Mouse (Mus musculus) CH12.LX (cell line): Measurements from ENCODE around the gene Kcnc3. TPM values are rescaled to one million over a fixed set of nuclear protein-coding genes. Genes with fewer than 3 reads are reported as not detected.

Experiments
- DNase-seq: peaks from one replicate; pipeline ENCODE4 v3.0.0-alpha.2; 2013; ENCODE audit errors: extremely low read depth
- H3K27ac ChIP-seq: 2 replicates; pipeline ENCODE4 v1.5.1; 2012; ENCODE audit warnings: low read depth, mild to moderate bottlenecking, control low read depth, moderate library complexity; ENCODE audit not compliant: insufficient read depth
- H3K27me3 ChIP-seq: replicated peaks from 2 replicates; pipeline ENCODE3; 2012; ENCODE audit warnings: inconsistent platforms
- H3K36me3 ChIP-seq, 2 experiments: replicated peaks in 1 of 2; 2 replicates each; pipeline versions ENCODE3 to v1.6.1; 2012; ENCODE audit warnings: inconsistent platforms in 1 of 2, low read length in 1 of 2, mild to moderate bottlenecking in 1 of 2, mixed read lengths in 1 of 2, moderate library complexity in 1 of 2; ENCODE audit not compliant: control insufficient read depth in 1 of 2, insufficient read depth in 1 of 2
- H3K4me1 ChIP-seq, 2 experiments: 2 replicates each; pipeline ENCODE4 v1.6.1; 2012; ENCODE audit warnings: inconsistent platforms in 1 of 2, moderate library complexity in 1 of 2; ENCODE audit not compliant: insufficient read depth in 2 of 2, control insufficient read depth in 1 of 2
- H3K4me2 ChIP-seq: 2 replicates; pipeline ENCODE4 v1.6.1; 2012; ENCODE audit warnings: low read depth, mild to moderate bottlenecking, control low read depth; ENCODE audit not compliant: poor library complexity, insufficient read depth, severe bottlenecking
- H3K4me3 ChIP-seq, 3 experiments: fragments of 150-350 bp in 1 of 3; sonication (generic) in 1 of 3; replicated peaks in 1 of 3; 2 replicates each; pipeline versions ENCODE3 to v1.5.1; 2011 to 2012; ENCODE audit warnings: low read depth in 2 of 3, low read length in 2 of 3, mild to moderate bottlenecking in 2 of 3, moderate library complexity in 2 of 3, control low read depth in 1 of 3, improper control_type of control experiment in 1 of 3, inconsistent platforms in 1 of 3, mixed read lengths in 1 of 3; ENCODE audit not compliant: poor library complexity in 1 of 3
- H3K79me2 ChIP-seq: replicated peaks from 2 replicates; pipeline ENCODE4 v1.6.1; 2012; ENCODE audit warnings: mild to moderate bottlenecking, moderate library complexity; ENCODE audit not compliant: control insufficient read depth, poor library complexity, insufficient read depth, severe bottlenecking; ENCODE audit errors: extremely low read depth
- H3K9ac ChIP-seq: 2 replicates; pipeline ENCODE4 v1.6.1; 2012; ENCODE audit warnings: low read depth, mild to moderate bottlenecking, control low read depth, moderate library complexity; ENCODE audit not compliant: insufficient read depth
- H3K9me3 ChIP-seq: replicated peaks from 2 replicates; pipeline ENCODE3; 2012; ENCODE audit warnings: low read length, inconsistent platforms, mixed read lengths
- BHLHE40 ChIP-seq: IDR thresholded peaks from 2 replicates; pipeline ENCODE4 v1.6.1; 2011; ENCODE audit warnings: mild to moderate bottlenecking, low read depth, low read length, improper control_type of control experiment
- CTCF ChIP-seq, 2 experiments: IDR thresholded peaks in 1 of 2; conservative IDR thresholded peaks in 1 of 2; 2 replicates each; pipeline ENCODE4 v1.5.1; 2011 to 2012; ENCODE audit warnings: low read depth in 2 of 2, low read length in 2 of 2, improper control_type of control experiment in 1 of 2, inconsistent platforms in 1 of 2, mild to moderate bottlenecking in 1 of 2, moderate library complexity in 1 of 2
- ELF1 ChIP-seq: IDR thresholded peaks from 2 replicates; pipeline ENCODE4 v1.6.1; 2014; ENCODE audit warnings: low read depth, mild to moderate bottlenecking, inconsistent platforms, low read length, improper control_type of control experiment
- EP300 ChIP-seq: IDR thresholded peaks from 2 replicates; pipeline ENCODE4 v1.6.1; 2011; ENCODE audit warnings: low read length, improper control_type of control experiment
- ETS1 ChIP-seq: conservative IDR thresholded peaks from 2 replicates; pipeline ENCODE4 v1.6.1; 2012; ENCODE audit warnings: low read depth, mild to moderate bottlenecking, inconsistent platforms, low read length, improper control_type of control experiment, moderate library complexity
- HCFC1 ChIP-seq: IDR thresholded peaks from 2 replicates; pipeline ENCODE4 v1.6.1; 2012; ENCODE audit warnings: low read depth, mild to moderate bottlenecking, inconsistent platforms, low read length, improper control_type of control experiment
- IRF4 ChIP-seq: IDR thresholded peaks from 2 replicates; pipeline ENCODE4 v1.6.1; 2014; ENCODE audit warnings: low read depth, mild to moderate bottlenecking, inconsistent platforms, low read length, improper control_type of control experiment
- JUN ChIP-seq: IDR thresholded peaks from 2 replicates; pipeline ENCODE4 v1.6.1; 2011; ENCODE audit warnings: low read depth, mild to moderate bottlenecking, low read length, improper control_type of control experiment, moderate library complexity; ENCODE audit not compliant: insufficient read depth
- MAFK ChIP-seq: IDR thresholded peaks from 2 replicates; pipeline ENCODE4 v1.6.1; 2011; ENCODE audit warnings: low read length, improper control_type of control experiment; ENCODE audit not compliant: insufficient replicate concordance
- MAX ChIP-seq: IDR thresholded peaks from 2 replicates; pipeline ENCODE4 v1.6.1; 2011; ENCODE audit warnings: low read length, improper control_type of control experiment
- NELFE ChIP-seq: IDR thresholded peaks from 2 replicates; pipeline ENCODE4 v1.6.1; 2011; ENCODE audit warnings: low read depth, low read length, improper control_type of control experiment
- NRF1 ChIP-seq: IDR thresholded peaks from 2 replicates; pipeline ENCODE4 v1.6.1; 2014; ENCODE audit warnings: low read depth, mild to moderate bottlenecking, inconsistent platforms, low read length, improper control_type of control experiment, moderate library complexity
- PAX5 ChIP-seq: IDR thresholded peaks from 2 replicates; pipeline ENCODE4 v1.6.1; 2012; ENCODE audit warnings: low read length, inconsistent platforms, mixed read lengths
- RAD21 ChIP-seq: IDR thresholded peaks from 2 replicates; pipeline ENCODE4 v1.6.1; 2011; ENCODE audit warnings: low read depth, mild to moderate bottlenecking, low read length, improper control_type of control experiment, moderate library complexity
- RCOR1 ChIP-seq: conservative IDR thresholded peaks from 2 replicates; pipeline ENCODE4 v1.6.1; 2012; ENCODE audit warnings: low read depth, mild to moderate bottlenecking, inconsistent platforms, low read length, improper control_type of control experiment
- SMC3 ChIP-seq: IDR thresholded peaks from 2 replicates; pipeline ENCODE4 v1.6.1; 2011; ENCODE audit warnings: low read depth, low read length, improper control_type of control experiment
- UBTF ChIP-seq: IDR thresholded peaks from 2 replicates; pipeline ENCODE4 v1.6.1; 2012; ENCODE audit warnings: low read depth, mild to moderate bottlenecking, inconsistent platforms, low read length, improper control_type of control experiment, moderate library complexity
- ZC3H11A ChIP-seq: IDR thresholded peaks from 2 replicates; pipeline ENCODE4 v1.6.1; 2012; ENCODE audit warnings: low read depth, mild to moderate bottlenecking, inconsistent platforms, low read length, improper control_type of control experiment
- dilution Hi-C: fragments of 300-500 bp; cut with MboI; formaldehyde crosslinking; loops from 2 replicates; pipeline ENCODE4 v1.14.3; 2020; ENCODE audit warnings: low sequenced_read_pairs; ENCODE audit not compliant: extremely low pct_unique_long_range_greater_than_20kb, extremely low pct_ligation_motif_present
- in situ Hi-C: fragments of 300-500 bp; cut with MboI; formaldehyde crosslinking; loops from 3 replicates; pipeline ENCODE4 v1.14.3; 2019; ENCODE audit warnings: low sequenced_read_pairs, low pct_ligation_motif_present, low pct_unique_long_range_greater_than_20kb, mixed read lengths
- polyA plus RNA-seq: library from polyadenylated mRNA; unstranded; fragments of >175 nt; gene quantifications from 2 replicates; pipeline ENCODE4 v1.2.1, GENCODE M21; 2012; ENCODE audit warnings: low read depth; ENCODE audit not compliant: insufficient read length
- total RNA-seq, 2 experiments: library from RNA; depleted of rRNA; stranded (reverse); fragments of 300-350 nt in 1 of 2; fragments of >200 nt in 1 of 2; gene quantifications; 2 replicates each; pipeline ENCODE4 v1.2.3; 2012 to 2014

Gene Kcnc3
- total and polyA plus RNA-seq, 3 experiments: 0.31 to 5.6 (median 1.7) TPM

- TF ChIP-seq RCOR1 (no peak), BHLHE40 (peak; percentile 62), EP300 (no peak; the same call in 1 of the 2 replicates), IRF4 (peak; percentile 55; the same call in 1 of the 2 replicates), MAX (peak; percentile 42; the same call in 1 of the 2 replicates), ELF1 (peak; percentile 48), UBTF (no peak)
Measured at GRCm38 (mm10) chr7:44649990-44650389, 59.5 kb downstream of the Kcnc3 start (continued).

- Histone ChIP-seq H3K9ac (no peak overlapping the region), H3K27me3 (no peaks in the 10 kb centered on the region), H3K9me3 (no peaks in the 10 kb centered on the region), H3K27ac (no peak overlapping the region), H3K4me2 (no peak overlapping the region), H3K36me3 (no peaks in the 10 kb centered on the region), H3K4me3 (no peak overlapping the region), H3K4me1 (peaks cover 15 to 28% of the 10 kb centered on the region in 2 experiments), H3K79me2 (no peaks in the 10 kb centered on the region)
- TF ChIP-seq MAFK: no peak
- no peak for TF ChIP-seq JUN
- no peak for TF ChIP-seq CTCF (conservative IDR thresholded peaks at IDR 0.05 in 1 of 2, IDR thresholded peaks at IDR 0.05 in 1 of 2; ENCODE audit: low read depth in 2 of 2, low read length in 2 of 2)
- TF ChIP-seq NRF1: no peak
- TF ChIP-seq PAX5: no peak
- TF ChIP-seq ETS1: no peak
- no peak for TF ChIP-seq ELF1
- no peak for TF ChIP-seq HCFC1
- TF ChIP-seq ZC3H11A: no peak
- TF ChIP-seq NELFE: no peak
- TF ChIP-seq BHLHE40: no peak
- no peak for TF ChIP-seq SMC3
- in situ Hi-C loops (loop anchor here (5.0 kb wide), 1 partner anchor 94 kb away; no protein-coding TSS in a partner anchor), dilution Hi-C loops (no loop called here)
- no peak for DNase-seq
Measured at GRCm38 (mm10) chr7:44651416-44651815, 61.0 kb downstream of the Kcnc3 start.

GRCm38 (mm10) chr7:44653773-44654172 lies 63.3 kb downstream of the Kcnc3 start:
- peaks cover 7 to 14% of the 10 kb centered on the region in 2 experiments for H3K4me1 ChIP-seq
- H3K27me3 ChIP-seq: peaks cover 2% of the 10 kb centered on the region
- H3K9ac ChIP-seq: no peak overlapping the region
- no peak overlapping the region for H3K27ac ChIP-seq
- H3K4me3 ChIP-seq: no peak overlapping the region
- TF ChIP-seq RCOR1 (no peak), RAD21 (peak; percentile 11), CTCF (conservative IDR thresholded peaks at IDR 0.05 in 1 of 2, IDR thresholded peaks at IDR 0.05 in 1 of 2; ENCODE audit: low read depth in 2 of 2, low read length in 2 of 2) (peak; percentile 29 to 72; a peak in 2 of 4 replicates), SMC3 (peak; percentile 23; the same call in 1 of the 2 replicates)
- in situ Hi-C loops (loop anchor here (5.0 kb wide), 1 partner anchor 96 kb away; no protein-coding TSS in a partner anchor), dilution Hi-C loops (no loop called here)
- peak; percentile 80 for DNase-seq
- H3K9me3 ChIP-seq: no peaks in the 10 kb centered on the region
- no peaks in the 10 kb centered on the region for H3K79me2 ChIP-seq
- H3K4me2 ChIP-seq: no peak overlapping the region
- no peaks in the 10 kb centered on the region for H3K36me3 ChIP-seq

Other genes with a start within 250 kb of the Kcnc3 start
- gene Syt3, start 206.6 kb upstream of the Kcnc3 start, total RNA-seq (2012; rRNA removed): 0.08 and 0.17 TPM in 2 replicates
- 0.11 TPM in 1 of 2 replicates, not detected in the other for gene Syt3, start 206.6 kb upstream of the Kcnc3 start, total RNA-seq (2014; rRNA removed)
- 0.30 TPM in 1 of 2 replicates, not detected in the other for gene Syt3, start 206.6 kb upstream of the Kcnc3 start, polyA plus RNA-seq
- 0.17 and 0.81 TPM in 2 replicates for gene 1700008O03Rik, start 204.8 kb upstream of the Kcnc3 start, total RNA-seq (2012; rRNA removed)
- not detected in 2 replicates for gene 1700008O03Rik, start 204.8 kb upstream of the Kcnc3 start, total RNA-seq (2014; rRNA removed)
- 0.74 and 1.7 TPM in 2 replicates for gene 1700008O03Rik, start 204.8 kb upstream of the Kcnc3 start, polyA plus RNA-seq
- 0.04 TPM in 1 of 2 replicates, not detected in the other for gene Lrrc4b, start 161.6 kb upstream of the Kcnc3 start, total RNA-seq (2012; rRNA removed)
- not detected in 2 replicates for gene Lrrc4b, start 161.6 kb upstream of the Kcnc3 start, total RNA-seq (2014; rRNA removed)
- gene Lrrc4b, start 161.6 kb upstream of the Kcnc3 start, polyA plus RNA-seq: not detected in 2 replicates
- not detected in 2 replicates for gene Aspdh, start 125.3 kb upstream of the Kcnc3 start, total RNA-seq (2012; rRNA removed)
- gene Aspdh, start 125.3 kb upstream of the Kcnc3 start, total RNA-seq (2014; rRNA removed): not detected in 2 replicates
- gene Aspdh, start 125.3 kb upstream of the Kcnc3 start, polyA plus RNA-seq: not detected in 2 replicates
- gene Josd2, start 122.7 kb upstream of the Kcnc3 start, total RNA-seq (2012; rRNA removed): 53.0 and 57.7 TPM in 2 replicates
- 23.4 and 33.9 TPM in 2 replicates for gene Josd2, start 122.7 kb upstream of the Kcnc3 start, total RNA-seq (2014; rRNA removed)
- gene Josd2, start 122.7 kb upstream of the Kcnc3 start, polyA plus RNA-seq: 45.9 and 54.8 TPM in 2 replicates
- gene Emc10, start 94.1 kb upstream of the Kcnc3 start, total RNA-seq (2012; rRNA removed): 25.9 and 32.4 TPM in 2 replicates
- gene Emc10, start 94.1 kb upstream of the Kcnc3 start, total RNA-seq (2014; rRNA removed): 14.1 and 14.4 TPM in 2 replicates
- 42.7 and 49.1 TPM in 2 replicates for gene Emc10, start 94.1 kb upstream of the Kcnc3 start, polyA plus RNA-seq
- 1.2 and 1.3 TPM in 2 replicates for gene Fam71e1, start 94.1 kb upstream of the Kcnc3 start, total RNA-seq (2012; rRNA removed)
- gene Fam71e1, start 94.1 kb upstream of the Kcnc3 start, total RNA-seq (2014; rRNA removed): not detected in 2 replicates
- 0.33 and 0.39 TPM in 2 replicates for gene Fam71e1, start 94.1 kb upstream of the Kcnc3 start, polyA plus RNA-seq
- gene Mybpc2, start 66.0 kb upstream of the Kcnc3 start, total RNA-seq (2012; rRNA removed): 3.0 and 5.0 TPM in 2 replicates
- 2.0 TPM in 2 replicates for gene Mybpc2, start 66.0 kb upstream of the Kcnc3 start, total RNA-seq (2014; rRNA removed)
- 8.3 and 8.6 TPM in 2 replicates for gene Mybpc2, start 66.0 kb upstream of the Kcnc3 start, polyA plus RNA-seq
- gene Spib, start 58.6 kb upstream of the Kcnc3 start, total RNA-seq (2012; rRNA removed): 135 and 200 TPM in 2 replicates
- gene Spib, start 58.6 kb upstream of the Kcnc3 start, total RNA-seq (2014; rRNA removed): 162 and 194 TPM in 2 replicates
- gene Spib, start 58.6 kb upstream of the Kcnc3 start, polyA plus RNA-seq: 279 and 336 TPM in 2 replicates
- 103 and 131 TPM in 2 replicates for gene Pold1, start 41.8 kb upstream of the Kcnc3 start, total RNA-seq (2012; rRNA removed)
- 44.2 and 49.3 TPM in 2 replicates for gene Pold1, start 41.8 kb upstream of the Kcnc3 start, total RNA-seq (2014; rRNA removed)
- gene Pold1, start 41.8 kb upstream of the Kcnc3 start, polyA plus RNA-seq: 61.4 and 67.6 TPM in 2 replicates
- gene Nr1h2, start 36.7 kb upstream of the Kcnc3 start, total RNA-seq (2012; rRNA removed): 36.8 and 50.0 TPM in 2 replicates
- gene Nr1h2, start 36.7 kb upstream of the Kcnc3 start, total RNA-seq (2014; rRNA removed): 13.9 and 14.2 TPM in 2 replicates
- gene Nr1h2, start 36.7 kb upstream of the Kcnc3 start, polyA plus RNA-seq: 40.5 and 43.8 TPM in 2 replicates
- 194 and 200 TPM in 2 replicates for gene Napsa, start 18.3 kb upstream of the Kcnc3 start, total RNA-seq (2012; rRNA removed)
- gene Napsa, start 18.3 kb upstream of the Kcnc3 start, total RNA-seq (2014; rRNA removed): 133 and 175 TPM in 2 replicates
- gene Napsa, start 18.3 kb upstream of the Kcnc3 start, polyA plus RNA-seq: 239 and 253 TPM in 2 replicates
- gene Myh14, start 80.2 kb downstream of the Kcnc3 start, total RNA-seq (2012; rRNA removed): 1.1 and 1.5 TPM in 2 replicates
- gene Myh14, start 80.2 kb downstream of the Kcnc3 start, total RNA-seq (2014; rRNA removed): 0.09 and 0.12 TPM in 2 replicates
- gene Myh14, start 80.2 kb downstream of the Kcnc3 start, polyA plus RNA-seq: 0.60 and 0.89 TPM in 2 replicates
- not detected in 2 replicates for gene Izumo2, start 118.1 kb downstream of the Kcnc3 start, total RNA-seq (2012; rRNA removed)
- not detected in 2 replicates for gene Izumo2, start 118.1 kb downstream of the Kcnc3 start, total RNA-seq (2014; rRNA removed)
- not detected in 2 replicates for gene Izumo2, start 118.1 kb downstream of the Kcnc3 start, polyA plus RNA-seq
- gene Vrk3, start 157.7 kb downstream of the Kcnc3 start, total RNA-seq (2012; rRNA removed): 27.6 and 30.0 TPM in 2 replicates
- gene Vrk3, start 157.7 kb downstream of the Kcnc3 start, total RNA-seq (2014; rRNA removed): 29.5 and 34.2 TPM in 2 replicates
- 42.3 and 50.4 TPM in 2 replicates for gene Vrk3, start 157.7 kb downstream of the Kcnc3 start, polyA plus RNA-seq
- 9.3 and 9.6 TPM in 2 replicates for gene Zfp473, start 160.4 kb downstream of the Kcnc3 start, total RNA-seq (2012; rRNA removed)
- gene Zfp473, start 160.4 kb downstream of the Kcnc3 start, total RNA-seq (2014; rRNA removed): 10.0 and 10.5 TPM in 2 replicates
- gene Zfp473, start 160.4 kb downstream of the Kcnc3 start, polyA plus RNA-seq: 6.8 and 8.7 TPM in 2 replicates
- gene Nup62, start 225.4 kb downstream of the Kcnc3 start, total RNA-seq (2012; rRNA removed): 93.2 and 101 TPM in 2 replicates
- 84.1 and 93.3 TPM in 2 replicates for gene Nup62, start 225.4 kb downstream of the Kcnc3 start, total RNA-seq (2014; rRNA removed)
- gene Nup62, start 225.4 kb downstream of the Kcnc3 start, polyA plus RNA-seq: 146 and 151 TPM in 2 replicates
- 42.2 and 57.5 TPM in 2 replicates for gene Il4i1, start 225.7 kb downstream of the Kcnc3 start, total RNA-seq (2012; rRNA removed)
- 11.8 and 17.6 TPM in 2 replicates for gene Il4i1, start 225.7 kb downstream of the Kcnc3 start, total RNA-seq (2014; rRNA removed)
- gene Il4i1, start 225.7 kb downstream of the Kcnc3 start, polyA plus RNA-seq: 49.2 and 58.2 TPM in 2 replicates
- gene Atf5, start 226.0 kb downstream of the Kcnc3 start, total RNA-seq (2012; rRNA removed): 34.0 and 71.1 TPM in 2 replicates
- 12.0 and 13.4 TPM in 2 replicates for gene Atf5, start 226.0 kb downstream of the Kcnc3 start, total RNA-seq (2014; rRNA removed)
- 82.3 and 84.5 TPM in 2 replicates for gene Atf5, start 226.0 kb downstream of the Kcnc3 start, polyA plus RNA-seq